Mouse (Mus musculus) right cerebral cortex, postnatal 4 days (tissue): ENCODE data around the gene Hrh3.
A peak's percentile ranks its signal among the peaks of the same experiment; 100 is the strongest.

Experiments used
- DNase-seq: peaks from one replicate; pipeline ENCODE4 v3.0.0-alpha.2; 2022

Gene Hrh3

GRCm38 (mm10) chr2:180103978-180104658, at the start of gene Hrh3:
Gene Hrh3 (minus strand): TSS chr2:180104488.
- DNase-seq = peak; percentile 72

- DNase-seq = no peak
Observed at GRCm38 (mm10) chr2:180148551-180148950, 44.3 kb upstream of the Hrh3 start.

- no peak for DNase-seq
Observed at GRCm38 (mm10) chr2:180147379-180147778, 43.1 kb upstream of the Hrh3 start.

- no peak for DNase-seq
Observed at GRCm38 (mm10) chr2:180146091-180146490, 41.8 kb upstream of the Hrh3 start.

GRCm38 (mm10) chr2:180135414-180135813, 31.1 kb upstream of the Hrh3 start:
- DNase-seq = no peak

GRCm38 (mm10) chr2:180133911-180134310, 29.6 kb upstream of the Hrh3 start:
- DNase-seq = no peak

GRCm38 (mm10) chr2:180133231-180133630, 28.9 kb upstream of the Hrh3 start:
- DNase-seq = no peak

GRCm38 (mm10) chr2:180127675-180128074, 23.4 kb upstream of the Hrh3 start:
- DNase-seq = no peak

- no peak for DNase-seq
Observed at GRCm38 (mm10) chr2:180126195-180126594, 21.9 kb upstream of the Hrh3 start.

- DNase-seq = no peak
Observed at GRCm38 (mm10) chr2:180124192-180124591, 19.9 kb upstream of the Hrh3 start.

GRCm38 (mm10) chr2:180120292-180120761, 16.0 kb upstream of the Hrh3 start:
- no peak for DNase-seq

GRCm38 (mm10) chr2:180119439-180120291, 15.4 kb upstream of the Hrh3 start:
- no peak for DNase-seq

- peak; percentile 99 for DNase-seq
Observed at GRCm38 (mm10) chr2:180118661-180119438, 14.6 kb upstream of the Hrh3 start, which contains the start of gene Osbpl2. Gene Osbpl2 (plus strand): TSS chr2:180119306.

GRCm38 (mm10) chr2:180117485-180118194, 13.4 kb upstream of the Hrh3 start:
- DNase-seq = peak; percentile 61

- DNase-seq = peak; percentile 53
Observed at GRCm38 (mm10) chr2:180116741-180117484, 12.6 kb upstream of the Hrh3 start.

GRCm38 (mm10) chr2:180116081-180116493, 11.8 kb upstream of the Hrh3 start:
- DNase-seq = no peak

- peak; percentile 50 for DNase-seq
Observed at GRCm38 (mm10) chr2:180115279-180115678, 11.0 kb upstream of the Hrh3 start.

GRCm38 (mm10) chr2:180113909-180114890, 9.9 kb upstream of the Hrh3 start:
- DNase-seq = peak; percentile 60

- DNase-seq = peak; percentile 4
Observed at GRCm38 (mm10) chr2:180108285-180108684, 4.0 kb upstream of the Hrh3 start.

GRCm38 (mm10) chr2:180107081-180107480, 2.8 kb upstream of the Hrh3 start:
- DNase-seq = no peak
